Mouse (Mus musculus) gonadal fat pad, adult 2 months (tissue): ENCODE data around the gene Trappc4. TPM values are rescaled to one million over a fixed set of nuclear protein-coding genes. Genes with fewer than 3 reads are reported as not detected.
"Not testable (repeated sequence)": the region's sequence is repeated elsewhere in the genome, so short reads cannot be mapped to it uniquely, and the experiment has no call there.

ENCODE experiments used
- DNase-seq: peaks from one replicate; pipeline ENCODE4 v3.0.0-alpha.2; 2012; ENCODE audit warnings: low read depth
- polyA plus RNA-seq: library from polyadenylated mRNA; depleted of rRNA; stranded (reverse); fragments of >200 nt; gene quantifications from 2 replicates; pipeline ENCODE4 v1.2.3, GENCODE M21; 2012; rRNA removed

The Trappc4 gene
- 63.4 and 83.7 TPM in 2 replicates for polyA plus RNA-seq

- DNase-seq = peak; percentile 77
Measured at GRCm38 (mm10) chr9:44406906-44407751, at the start of gene Trappc4, which contains the start of gene Rps25. Gene Trappc4, minus strand, starts transcription at chr9:44407600. Gene Rps25, plus strand, starts transcription at chr9:44407139.

GRCm38 (mm10) chr9:44454891-44455220 lies 47.5 kb upstream of the Trappc4 start, which contains the start of gene Upk2:
Gene Upk2, minus strand, starts transcription at chr9:44454976.
- peak; percentile 10 for DNase-seq

DNA sequence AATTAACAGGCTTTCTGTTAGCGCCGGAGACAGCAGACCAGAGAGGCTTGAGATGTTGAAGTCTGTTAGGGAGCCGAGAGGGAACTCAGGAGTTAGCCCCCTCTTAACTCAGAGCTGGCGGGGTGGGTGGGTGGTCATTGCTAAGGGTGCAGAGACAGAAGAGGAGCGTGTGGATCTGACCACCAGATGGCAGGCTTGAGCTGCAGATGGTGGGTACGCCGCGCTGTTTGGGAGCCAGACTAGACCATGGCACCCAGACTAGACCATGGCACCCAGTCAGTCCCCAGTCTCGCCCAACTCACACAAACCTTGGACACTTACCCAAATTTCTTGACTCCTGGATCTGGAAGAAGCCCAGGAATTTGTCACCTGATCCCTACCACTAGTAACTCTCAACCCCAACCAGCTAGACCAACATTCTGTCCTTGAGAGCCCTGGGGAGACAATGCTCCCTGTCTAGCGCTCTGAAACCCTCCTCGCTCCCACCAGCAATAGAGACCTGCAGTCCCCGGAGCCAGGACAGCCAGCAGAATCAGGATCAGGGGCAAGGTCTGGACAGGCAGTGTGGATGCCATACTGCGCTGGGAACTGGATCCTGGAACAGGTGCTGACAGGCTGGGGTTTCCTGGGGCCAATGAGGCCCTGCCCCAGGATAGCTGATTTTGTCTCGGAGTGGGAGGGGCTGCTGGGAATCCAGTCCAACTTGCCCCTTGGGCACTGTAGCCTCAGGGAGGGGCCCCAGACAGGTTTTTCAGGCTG lies 46.9 kb upstream of the Trappc4 start:
- no peak for DNase-seq

GRCm38 (mm10) chr9:44450387-44450786 lies 43.0 kb upstream of the Trappc4 start:
- DNase-seq = no peak

DNA sequence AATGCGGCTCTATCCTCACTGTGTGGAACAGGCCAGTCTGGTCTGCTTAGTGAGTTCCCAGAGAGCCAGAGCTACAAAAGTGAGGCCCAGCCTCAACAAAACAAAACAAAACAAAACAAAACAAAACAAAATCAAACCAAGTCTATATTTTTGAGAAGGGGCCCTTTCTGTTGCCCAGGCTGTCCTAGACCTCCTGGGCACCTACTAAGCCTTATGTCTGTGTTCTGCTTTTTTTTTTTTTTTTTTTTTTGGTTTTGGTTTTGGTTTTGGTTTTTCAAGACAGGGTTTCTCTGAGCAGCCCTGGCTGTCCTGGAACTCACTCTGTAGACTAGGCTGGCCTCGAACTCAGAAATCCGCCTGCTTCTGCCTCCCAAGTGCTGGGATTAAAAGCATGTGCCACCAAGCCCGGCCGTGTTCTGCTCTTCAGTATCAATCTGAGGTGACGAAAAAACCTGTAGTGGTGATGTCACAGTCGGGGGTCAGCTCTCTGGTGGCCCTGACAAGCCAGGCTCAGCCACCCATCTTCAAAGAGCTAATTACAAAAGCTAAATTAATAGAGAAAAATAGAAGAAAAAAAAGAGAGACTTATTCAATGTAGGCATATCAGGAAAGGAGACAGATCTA lies 37.1 kb upstream of the Trappc4 start:
- not testable (repeated sequence) for DNase-seq

DNA sequence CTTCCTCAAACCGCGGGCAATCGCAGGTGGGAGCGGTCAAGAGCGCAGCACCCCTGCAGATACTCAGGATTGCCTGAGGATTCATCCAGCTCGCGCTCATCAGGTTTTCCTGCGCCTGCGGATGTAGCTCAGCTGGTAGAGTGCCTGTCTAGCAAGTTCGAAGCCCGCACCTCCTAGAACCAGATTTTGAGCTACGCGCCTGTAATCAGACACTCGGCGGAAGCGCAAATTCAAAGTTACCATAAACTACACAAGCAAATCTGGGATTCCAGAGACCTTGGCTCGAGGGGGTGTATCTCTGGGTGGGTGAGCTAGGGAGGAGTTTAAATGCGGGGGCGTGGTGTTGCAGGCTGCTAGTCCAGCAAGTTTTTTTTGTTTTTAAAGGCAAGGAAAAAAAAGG lies 33.6 kb upstream of the Trappc4 start, which contains the start of gene Foxr1:
Gene Foxr1 (minus strand): TSS at position 176 of the 400 bp plus-strand sequence.
- no peak for DNase-seq

DNA sequence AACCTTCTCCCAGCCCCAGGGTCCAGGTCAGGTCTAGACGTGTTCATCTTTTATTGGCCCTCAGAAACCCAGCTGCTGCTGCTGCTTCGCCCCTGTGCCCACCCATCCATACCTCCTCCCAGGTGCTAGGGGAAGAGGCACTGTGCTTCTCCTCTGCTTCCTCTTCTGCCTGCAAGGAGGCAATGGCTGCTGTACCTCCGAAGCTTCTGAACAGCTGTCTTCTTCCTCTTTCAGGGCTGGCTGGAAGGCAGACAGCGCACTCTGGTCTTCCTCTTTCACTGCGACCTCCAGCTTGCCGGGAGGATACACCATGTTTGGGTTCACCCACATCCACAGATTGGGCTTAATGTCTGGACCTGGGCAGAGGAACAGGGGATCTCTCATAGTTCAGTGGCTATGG lies 28.3 kb upstream of the Trappc4 start:
- no peak for DNase-seq

GRCm38 (mm10) chr9:44432577-44433185 lies 25.3 kb upstream of the Trappc4 start:
- DNase-seq = no peak

DNA sequence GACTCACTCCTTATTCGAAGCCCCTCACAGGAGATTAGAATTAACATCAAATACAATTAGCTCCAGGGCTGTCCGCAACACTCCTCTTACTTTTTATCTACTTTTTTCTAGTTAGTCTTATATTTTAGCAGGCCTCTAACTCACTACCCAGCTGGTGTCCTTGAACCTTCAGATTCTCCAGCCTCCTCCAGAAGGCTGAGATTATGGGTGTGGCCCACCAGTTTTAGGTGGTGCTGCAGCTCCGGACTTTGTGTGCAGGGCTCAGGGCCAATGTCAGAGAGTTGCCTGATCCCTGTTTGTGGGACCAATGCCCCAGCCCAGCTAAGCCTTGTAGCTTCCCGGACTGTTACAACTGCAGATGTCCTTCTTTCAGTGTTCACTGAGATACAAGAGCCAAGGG lies 16.2 kb upstream of the Trappc4 start:
- no peak for DNase-seq

DNA sequence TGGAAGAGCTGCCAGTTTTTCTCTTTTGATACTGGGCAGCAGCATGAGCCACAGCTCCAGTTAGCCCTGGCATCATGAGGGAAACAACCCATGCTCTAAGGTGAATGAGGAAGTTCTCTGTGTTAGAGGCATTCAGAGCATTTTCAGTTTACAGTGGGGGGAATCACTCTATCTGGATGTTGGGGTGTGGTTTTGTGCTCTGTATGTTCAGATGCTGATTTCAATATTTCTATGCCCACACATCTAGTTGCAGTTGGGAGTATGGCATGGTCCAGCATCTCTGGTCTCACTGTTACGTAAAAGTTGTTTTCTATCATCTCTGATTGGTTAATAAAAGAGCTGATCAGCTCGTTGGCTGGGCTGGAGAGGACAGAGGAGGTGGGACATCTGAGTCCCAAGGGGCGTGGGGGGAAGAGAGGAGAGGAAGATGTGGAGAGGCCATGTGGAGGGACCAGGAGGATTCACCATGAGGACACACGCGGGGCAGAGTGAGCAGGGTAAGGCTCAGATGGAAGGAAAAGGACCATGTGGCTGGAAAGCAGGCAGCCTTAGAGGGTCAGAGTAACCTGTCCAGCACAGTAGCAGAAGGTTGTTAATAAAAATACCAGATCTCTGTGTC lies 13.0 kb upstream of the Trappc4 start:
- no peak for DNase-seq

GRCm38 (mm10) chr9:44419730-44420129 lies 12.3 kb upstream of the Trappc4 start:
- DNase-seq = not testable (repeated sequence)

- no peak for DNase-seq
Measured at GRCm38 (mm10) chr9:44418519-44419385, 11.4 kb upstream of the Trappc4 start, which contains the start of gene Ccdc84. Gene Ccdc84, minus strand, starts transcription at chr9:44418569.

DNA sequence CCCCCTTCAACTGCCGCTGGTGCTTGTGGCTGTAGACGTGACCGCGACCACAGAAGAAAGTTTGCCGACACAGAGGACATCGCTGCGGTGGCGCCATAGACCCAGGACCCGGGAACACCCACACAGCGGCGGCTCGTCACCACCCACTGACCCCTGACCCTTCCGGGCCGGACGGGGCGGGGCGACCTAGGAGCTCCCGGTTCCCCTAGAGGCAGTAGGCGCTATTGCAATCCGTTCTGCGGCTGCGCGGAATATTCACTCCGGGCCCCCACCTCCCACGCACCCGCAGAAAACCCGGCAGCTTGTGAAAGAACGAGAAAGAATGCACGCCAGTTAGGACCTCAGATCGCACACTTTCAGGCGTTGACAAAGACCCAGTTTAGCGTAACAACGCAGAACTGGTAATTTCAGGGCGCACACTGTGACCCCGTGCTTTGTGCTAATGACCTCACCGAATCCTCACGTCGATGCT lies 10.5 kb upstream of the Trappc4 start:
- DNase-seq = no peak

DNA sequence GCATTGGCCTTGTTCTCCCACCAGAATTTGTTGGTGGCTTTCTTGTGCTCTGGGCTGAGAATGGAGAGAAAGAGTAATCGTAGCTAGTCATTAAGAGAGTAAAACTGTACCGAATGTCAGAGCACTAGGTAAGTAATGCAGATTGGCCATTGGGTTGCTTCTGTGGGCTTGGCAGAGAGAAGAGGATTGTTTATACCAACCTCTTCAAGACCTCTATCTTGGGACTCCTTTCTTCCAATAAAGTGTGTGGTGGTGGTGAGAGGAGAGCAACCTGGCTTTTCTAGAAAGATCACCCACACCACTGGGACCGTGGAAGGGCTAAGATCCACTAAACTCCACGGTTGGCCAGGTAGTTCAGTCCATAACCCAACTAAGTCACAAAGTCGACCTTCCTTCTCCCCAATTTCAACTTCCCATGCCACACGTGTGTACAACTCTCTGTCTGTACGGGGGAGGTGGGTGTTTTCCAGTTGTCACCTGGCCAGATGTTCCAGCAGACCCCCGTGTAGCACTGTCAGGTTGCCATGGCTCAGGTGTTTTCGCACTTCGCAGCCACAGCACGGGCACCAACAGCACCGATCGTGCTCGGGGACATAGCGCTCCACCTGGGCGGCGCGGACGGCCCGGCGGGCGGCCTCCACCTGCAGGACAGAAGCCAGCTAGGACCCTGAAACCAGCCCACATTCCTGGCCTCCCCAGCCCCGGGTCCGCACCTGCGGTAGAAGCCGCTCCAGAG lies 9.9 kb upstream of the Trappc4 start:
- DNase-seq = no peak

- DNase-seq = no peak
Measured at GRCm38 (mm10) chr9:44412781-44413180, 5.4 kb upstream of the Trappc4 start.

DNA sequence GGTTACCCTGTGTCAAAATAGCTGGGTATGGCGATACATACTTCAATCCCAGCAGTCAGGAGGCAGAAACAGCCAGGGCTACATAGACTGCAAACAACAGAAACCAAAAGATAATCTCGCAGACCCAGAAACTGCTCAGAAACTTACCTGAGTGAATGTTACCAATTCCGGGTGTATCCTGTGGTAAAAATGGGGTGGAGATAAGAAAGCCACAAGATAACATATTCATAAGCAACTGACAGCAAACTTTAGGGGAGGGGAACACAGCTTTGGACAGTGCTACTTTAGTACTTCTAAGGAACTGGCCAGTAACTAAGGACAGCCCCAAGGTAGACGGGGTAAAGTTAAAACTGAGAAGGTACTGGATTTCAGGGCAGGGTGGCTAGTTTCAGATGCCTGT lies 4.9 kb upstream of the Trappc4 start:
- DNase-seq = no peak

DNA sequence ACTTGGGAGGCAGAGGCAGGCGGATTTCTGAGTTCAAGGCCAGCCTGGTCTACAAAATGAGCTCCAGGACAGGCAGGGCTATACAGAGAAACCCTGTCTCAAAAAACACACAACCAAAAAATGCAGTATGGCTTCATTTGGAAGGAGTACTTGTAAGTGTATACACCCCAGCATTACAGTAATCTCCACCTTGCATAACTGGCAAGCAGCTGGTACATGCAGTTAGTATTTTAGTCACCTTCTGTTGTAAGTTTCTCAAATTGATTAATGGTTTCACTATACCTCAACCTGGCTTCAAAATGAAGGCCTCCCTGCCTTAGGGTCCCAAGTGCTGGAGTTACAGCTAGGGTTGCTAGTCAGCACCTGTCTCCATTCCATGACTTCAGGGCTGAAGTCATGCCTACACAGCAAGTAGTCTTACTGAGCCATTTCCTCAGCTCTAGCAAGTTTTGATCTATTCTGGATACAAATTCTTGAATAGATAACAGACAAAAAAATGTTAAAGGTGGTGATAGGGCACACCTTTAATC lies 4.3 kb upstream of the Trappc4 start:
- peak; percentile 70 for DNase-seq

DNA sequence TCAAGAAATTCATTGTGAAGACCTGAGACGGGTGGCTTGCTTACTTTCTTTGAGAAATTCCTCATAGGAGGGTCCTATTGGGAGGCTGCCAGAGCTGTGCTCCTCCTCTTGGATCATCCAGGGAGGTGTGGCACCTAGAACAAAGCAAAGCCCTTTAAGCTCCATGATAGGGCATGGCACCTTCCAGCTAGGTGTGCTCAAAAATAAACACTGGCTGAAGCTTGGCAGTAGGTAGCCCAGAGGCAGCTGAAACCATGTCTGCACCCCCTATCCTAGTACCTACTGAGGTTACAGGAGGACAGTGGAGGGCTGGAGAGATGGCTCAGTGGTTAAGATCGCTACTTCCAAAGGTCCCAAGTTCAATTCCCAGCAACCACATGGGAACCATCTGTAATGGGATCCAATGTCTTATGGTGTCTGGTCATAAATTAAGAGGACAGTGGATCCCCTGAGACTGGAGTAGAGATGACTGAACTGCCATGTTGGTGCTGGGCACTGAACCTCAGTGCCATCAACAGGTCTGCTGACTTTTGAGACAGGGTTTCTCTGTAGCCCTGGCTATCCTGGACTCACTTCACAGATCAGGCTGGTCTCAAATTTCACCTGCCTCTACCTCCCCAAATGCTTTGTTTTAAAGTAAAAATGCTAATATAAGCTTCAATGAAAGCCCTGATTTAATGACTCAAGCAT lies 3.4 kb upstream of the Trappc4 start:
- DNase-seq = no peak

DNA sequence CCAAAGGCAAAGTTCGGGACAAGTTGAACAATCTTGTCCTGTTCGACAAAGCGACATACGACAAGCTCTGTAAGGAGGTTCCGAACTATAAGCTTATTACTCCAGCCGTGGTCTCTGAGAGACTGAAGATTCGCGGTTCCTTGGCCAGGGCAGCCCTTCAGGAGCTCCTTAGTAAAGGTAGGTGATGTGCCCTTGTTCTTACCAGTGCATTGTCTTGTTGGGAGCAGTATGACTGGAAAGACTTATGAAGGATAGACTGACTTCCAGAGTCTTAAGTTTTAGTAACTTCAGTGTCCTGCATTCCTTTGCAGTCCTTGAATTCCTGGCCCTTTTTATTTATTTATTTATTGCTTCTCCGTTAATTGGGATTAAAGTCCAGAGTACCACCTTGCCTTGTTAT lies 1.3 kb upstream of the Trappc4 start:
- not testable (repeated sequence) for DNase-seq
